Mouse (Mus musculus) forelimb bud, embryonic 11.5 days (tissue): Measurements from ENCODE around the gene Cir1.
A peak's percentile ranks its signal among the peaks of the same experiment; 100 is the strongest.

Experiments used
- DNase-seq: peaks from one replicate; pipeline ENCODE4 v3.0.0-alpha.2; 2012; ENCODE audit warnings: low read depth, low spot score

The Cir1 gene

DNA sequence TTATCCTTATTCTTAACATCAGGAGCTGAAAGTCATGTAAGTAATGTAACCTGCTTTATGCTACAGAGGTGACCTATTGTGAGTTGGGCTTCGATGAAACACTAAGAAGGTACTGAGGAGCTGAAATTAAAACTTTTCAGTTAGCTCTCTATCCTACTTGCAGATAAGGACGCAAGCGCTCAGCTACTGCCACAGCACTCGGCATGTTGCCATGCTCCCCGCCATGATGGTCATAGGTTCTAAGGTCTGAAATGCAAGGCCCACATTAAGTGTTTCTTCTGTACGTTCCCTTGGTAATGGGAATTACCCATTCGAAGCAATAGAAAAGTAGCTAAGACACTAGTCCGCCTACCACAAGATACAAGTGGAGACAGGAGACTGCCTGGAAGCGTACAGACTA lies 9.8 kb downstream of the Cir1 start:
- no peak for DNase-seq

DNA sequence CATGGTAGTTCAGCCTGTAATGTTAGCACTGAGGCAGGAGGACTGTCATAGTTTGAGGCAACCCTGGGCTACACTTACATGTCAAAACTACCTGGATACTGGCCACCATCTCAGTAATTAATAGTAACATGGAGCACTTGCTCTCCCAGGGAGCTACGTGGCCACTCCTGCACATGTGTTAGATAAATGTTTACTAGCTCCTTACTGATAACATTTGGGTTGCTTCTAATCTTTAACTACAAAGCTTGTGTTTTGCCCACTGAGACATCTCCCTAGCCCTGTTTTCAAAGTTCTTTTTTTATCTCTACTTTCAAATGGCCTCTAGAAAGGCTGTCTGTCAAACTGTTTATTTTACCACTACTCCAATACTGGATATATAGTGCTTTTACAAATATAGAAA lies 10.5 kb downstream of the Cir1 start:
- no peak for DNase-seq

DNA sequence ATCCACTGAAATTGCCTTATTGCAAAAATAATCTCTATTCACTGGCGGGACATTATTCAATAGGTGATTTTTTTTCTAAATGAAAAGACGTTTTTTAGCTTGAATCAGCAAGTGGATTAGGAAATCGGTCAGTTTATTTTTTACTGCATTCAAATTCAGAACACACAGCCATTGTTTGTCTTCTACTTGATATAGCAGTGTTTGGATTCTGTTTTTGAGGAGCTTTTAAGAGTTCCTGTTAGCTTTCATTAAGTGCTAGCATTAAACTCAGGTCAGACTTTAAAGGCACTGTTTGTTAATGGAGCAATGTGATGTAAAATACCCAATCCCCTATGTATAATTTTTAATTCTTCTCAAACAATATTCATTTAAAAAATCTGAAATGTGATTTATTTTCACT lies 13.7 kb downstream of the Cir1 start:
- no peak for DNase-seq

DNA sequence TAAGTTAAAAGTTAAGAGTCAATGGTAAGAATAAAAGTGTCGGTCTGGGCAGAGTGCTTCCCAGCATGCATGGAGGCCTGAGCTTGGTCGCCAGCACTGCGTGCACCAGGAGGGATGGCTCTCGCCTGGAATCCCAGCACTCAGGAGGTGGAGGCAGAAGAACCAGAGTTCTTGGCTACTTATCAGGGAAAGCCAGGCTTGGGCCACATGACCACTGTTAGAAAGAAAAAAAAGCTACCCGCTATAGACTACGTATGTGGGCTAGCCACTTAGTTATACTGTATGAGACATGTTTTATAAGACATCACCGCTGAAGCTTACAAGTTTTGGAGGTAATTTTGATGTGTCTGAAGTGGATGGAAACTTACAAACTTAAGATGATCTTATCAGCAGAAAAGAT lies 14.3 kb downstream of the Cir1 start:
- DNase-seq = no peak

DNA sequence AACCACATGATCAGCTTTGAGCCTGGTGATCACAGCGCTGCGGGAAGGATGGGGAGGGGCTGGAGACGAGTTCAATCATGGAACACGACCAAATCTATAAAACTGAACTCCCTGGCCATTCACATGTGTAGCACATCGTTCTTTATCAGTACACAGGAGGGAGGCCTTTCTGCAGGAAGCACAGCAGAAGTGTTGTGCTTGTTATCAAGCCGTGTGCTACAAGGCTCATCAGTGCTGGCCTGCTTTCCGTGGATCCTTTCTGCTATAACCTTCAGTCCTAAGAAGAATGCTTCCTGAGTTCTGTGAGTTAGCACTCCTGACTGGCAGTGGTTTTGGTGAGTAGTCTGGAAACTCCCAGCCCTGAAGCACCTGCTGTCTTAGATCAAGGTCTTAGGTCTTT lies 17.5 kb downstream of the Cir1 start:
- no peak for DNase-seq

DNA sequence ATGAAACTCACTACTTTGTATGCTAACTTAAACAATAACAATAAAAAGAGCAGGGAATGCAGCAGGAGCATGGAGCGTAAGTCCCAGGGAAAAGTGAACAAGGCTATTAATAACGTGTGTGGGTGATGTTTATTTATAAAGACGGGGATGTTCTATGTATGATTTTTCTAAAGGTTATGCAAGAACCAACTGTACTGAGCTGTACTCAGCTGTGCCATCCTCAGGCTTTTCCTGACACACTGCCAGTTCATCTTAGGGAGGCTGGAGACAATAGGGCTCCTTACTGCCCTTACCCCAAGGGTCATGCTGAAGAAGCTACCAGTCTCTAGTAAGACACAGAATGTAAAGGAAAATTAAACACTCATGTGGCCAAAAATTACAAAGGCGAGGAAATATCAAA lies 21.4 kb downstream of the Cir1 start:
- DNase-seq = no peak

DNA sequence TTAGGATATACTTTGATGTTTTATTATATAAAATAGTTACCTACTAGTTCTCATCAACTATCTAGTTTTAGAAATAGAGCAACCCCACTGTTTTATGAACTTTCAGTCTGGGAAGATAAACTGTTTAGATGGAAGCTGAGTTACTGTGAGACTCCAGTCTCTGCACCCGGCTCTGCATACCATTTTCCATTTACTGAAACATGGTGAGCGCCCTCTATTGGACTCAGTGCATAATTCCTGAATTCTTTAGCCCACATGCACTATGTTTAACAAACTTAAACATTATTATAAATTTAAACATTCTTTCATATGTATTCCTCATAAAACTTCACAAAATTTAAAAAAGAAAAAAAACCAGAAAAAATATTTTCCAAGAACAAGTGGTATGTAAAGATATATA lies 26.9 kb downstream of the Cir1 start:
- DNase-seq = no peak

DNA sequence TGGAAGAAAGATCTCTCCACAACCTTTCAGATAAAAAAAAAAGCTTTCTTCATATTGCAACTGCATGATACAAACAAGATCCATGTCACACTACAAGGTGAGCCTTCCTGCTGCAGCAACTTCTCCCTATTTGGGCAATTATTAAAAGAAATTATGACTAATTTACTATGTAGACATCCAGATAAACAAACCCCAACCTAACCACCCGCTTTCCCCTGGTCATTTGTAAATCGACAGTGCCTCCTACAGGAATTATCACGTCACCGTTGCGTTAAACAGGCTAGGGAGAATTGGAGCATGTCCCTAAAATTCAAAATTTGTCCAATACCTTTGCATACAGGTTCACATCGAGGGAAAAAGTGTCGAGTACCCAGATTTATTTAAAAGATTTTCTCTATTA lies 30.8 kb downstream of the Cir1 start:
- no peak for DNase-seq

DNA sequence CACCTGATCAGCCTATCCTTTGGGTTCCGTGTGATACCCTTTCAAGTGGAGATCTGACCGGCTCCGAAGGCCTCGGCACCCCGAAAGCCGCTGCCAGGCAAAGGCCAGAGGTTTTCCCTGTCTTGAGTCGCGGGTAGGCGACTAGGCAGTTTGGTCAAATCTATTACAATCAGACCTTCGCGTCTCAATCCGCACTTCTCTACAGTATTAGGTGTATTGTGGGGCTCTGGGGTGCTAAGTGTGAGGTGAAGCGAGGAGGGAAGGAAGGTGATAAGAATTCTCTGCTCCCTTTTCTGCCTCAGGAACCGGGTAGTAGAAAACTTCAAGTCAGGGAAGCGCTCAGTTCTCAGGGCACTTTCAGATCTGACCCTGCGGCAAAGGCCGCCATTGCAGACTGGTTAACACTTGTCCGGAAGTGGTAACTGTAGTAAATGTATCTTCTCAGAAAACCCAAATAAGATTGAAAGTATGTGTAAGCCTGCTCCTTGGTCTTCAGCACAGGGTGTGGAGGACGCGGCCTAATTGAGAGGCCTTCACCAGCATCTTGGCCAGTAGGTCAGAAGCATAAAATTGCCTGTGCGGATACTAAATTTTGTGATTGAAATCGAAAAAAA lies 31.3 kb downstream of the Cir1 start:
- DNase-seq = no peak

DNA sequence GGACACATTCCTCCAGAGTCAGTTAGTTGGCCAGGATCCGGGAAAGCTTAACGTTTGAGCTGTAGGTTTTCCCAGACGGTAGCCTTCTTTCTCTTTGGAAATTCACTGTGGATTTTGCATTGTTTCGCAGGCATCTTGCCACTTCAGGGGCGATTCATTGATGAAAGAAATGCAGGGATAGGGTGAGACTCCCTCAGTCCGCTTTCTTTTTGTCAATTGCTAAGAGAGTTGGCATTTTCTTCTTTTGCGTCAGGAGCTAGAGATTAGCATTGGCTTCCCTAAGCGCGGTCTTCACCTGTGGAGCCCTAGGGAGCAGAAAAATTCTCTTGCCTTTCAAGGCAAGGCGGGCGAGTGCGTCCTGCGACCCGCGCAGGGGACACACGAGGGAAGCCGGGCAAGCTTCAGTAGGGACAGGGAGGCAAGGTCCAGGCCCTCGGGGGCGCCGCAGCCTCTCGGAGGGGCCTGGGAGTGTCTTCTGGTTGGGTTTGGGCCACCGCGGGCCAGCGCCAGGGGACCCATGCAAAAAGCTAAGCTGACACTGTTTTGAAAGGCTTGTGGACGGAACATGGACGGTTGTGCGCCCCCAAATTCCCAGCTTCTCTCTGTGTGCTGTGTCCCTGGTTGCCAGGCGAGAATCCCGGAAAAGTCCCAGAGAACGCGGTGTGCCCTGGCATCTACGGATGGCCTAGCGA lies 32.0 kb downstream of the Cir1 start:
- DNase-seq = no peak

DNA sequence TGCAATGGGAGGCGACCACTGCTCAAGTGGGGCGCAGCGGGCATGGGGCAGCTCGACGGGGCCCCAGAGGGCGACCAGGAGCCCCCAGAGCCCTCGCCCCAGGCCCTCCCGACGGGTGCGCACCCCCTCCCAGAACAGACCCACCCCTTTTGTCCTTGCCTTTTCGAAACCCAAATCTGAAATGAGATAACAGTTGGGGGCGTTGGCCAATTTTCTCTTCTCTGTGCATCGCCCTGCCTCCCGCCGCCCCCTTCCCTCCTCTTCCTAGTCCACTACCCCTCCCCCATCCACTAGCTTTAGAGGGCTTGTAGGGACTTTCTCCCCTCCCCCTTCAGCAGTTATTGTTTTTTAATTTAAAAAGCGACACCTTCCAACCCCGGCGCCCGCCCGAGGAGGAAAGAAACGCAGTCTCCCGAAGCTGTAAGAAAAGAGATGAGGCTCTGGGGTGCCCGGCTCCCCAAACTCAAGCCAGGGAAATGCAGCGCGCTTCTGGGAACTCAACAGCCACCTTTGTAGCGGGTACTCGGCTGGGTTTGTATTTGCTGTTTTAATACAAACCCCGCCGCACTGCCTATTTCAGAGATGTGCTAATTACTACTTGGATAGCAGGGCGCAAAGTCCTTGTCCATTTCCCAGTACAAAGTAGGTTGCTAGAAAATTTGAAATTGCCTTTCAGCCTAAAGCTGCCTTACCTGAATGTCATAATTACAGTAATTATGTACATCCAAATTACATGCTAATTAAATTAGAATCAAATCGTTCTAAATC lies 33.0 kb downstream of the Cir1 start:
- no peak for DNase-seq

DNA sequence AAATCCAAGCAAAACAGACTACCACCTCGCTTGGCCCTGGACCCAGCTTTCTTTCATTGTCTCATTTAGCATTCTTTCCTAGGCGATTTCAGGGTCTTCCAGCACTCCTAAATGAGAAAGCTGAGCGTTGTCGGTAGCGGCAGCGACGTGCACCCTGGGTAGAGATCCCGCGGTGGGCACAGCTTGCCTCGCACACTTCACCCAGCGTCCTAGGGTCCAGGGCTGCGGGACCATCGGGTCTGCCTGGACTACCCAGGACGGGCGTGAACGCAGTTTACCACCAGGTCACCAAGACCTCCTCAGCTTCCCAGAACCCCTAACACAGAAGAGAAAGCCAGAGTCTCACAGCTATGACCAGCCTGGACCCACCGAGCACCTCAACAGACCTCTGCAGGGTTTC lies 33.6 kb downstream of the Cir1 start:
- DNase-seq = no peak

DNA sequence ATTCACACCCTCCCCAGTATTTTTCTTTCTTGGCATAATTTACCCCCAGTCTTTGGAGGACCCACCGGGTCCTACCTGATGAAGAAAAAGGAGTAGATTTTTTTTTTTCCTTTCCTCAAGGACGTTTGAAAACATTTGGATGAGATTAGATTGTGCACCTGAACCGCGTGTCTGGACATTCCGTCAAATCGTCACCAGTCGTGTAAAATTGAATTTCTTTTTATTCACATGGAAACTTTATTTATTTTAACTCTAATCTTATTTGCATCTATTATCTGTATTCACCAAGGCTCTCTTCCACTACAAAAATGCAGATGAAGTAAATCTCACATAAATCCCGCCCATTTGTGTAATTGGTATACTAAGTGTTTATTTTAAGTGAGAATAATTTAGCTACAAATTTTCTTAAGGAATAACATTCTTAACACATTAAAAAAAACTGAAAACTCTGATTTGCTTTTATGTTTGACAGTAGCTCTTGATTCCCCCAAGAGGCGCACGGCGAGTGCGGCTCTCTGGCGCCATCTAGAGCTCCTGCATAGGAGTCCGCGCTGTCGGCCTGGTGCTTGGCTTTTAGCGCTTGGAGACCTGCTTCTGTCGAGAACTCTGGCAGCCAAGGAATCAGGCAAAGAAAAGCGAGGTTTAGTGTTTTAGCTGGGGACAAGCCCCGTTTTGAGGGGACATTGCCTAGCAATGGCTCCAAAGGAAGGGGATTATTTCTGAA lies 34.2 kb downstream of the Cir1 start:
- DNase-seq = peak; percentile 95

DNA sequence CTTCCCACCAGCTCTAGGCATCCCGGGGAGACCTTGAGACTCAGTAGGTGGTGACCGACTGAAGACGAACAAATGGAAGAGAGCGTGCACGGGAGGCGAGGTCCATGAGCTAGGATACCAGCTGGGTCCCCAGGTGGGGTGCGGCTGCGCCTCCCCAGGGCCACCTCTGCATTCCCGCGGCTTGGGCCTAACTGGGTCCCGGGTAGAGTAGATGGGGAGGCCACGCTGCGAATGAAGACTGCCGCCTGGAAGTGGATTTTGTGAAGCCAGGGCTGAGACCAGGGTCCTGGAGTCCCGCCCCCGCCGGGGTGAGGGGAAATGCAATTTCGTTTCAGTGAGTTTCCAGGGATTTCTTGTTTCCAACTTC lies 34.8 kb downstream of the Cir1 start:
- no peak for DNase-seq

DNA sequence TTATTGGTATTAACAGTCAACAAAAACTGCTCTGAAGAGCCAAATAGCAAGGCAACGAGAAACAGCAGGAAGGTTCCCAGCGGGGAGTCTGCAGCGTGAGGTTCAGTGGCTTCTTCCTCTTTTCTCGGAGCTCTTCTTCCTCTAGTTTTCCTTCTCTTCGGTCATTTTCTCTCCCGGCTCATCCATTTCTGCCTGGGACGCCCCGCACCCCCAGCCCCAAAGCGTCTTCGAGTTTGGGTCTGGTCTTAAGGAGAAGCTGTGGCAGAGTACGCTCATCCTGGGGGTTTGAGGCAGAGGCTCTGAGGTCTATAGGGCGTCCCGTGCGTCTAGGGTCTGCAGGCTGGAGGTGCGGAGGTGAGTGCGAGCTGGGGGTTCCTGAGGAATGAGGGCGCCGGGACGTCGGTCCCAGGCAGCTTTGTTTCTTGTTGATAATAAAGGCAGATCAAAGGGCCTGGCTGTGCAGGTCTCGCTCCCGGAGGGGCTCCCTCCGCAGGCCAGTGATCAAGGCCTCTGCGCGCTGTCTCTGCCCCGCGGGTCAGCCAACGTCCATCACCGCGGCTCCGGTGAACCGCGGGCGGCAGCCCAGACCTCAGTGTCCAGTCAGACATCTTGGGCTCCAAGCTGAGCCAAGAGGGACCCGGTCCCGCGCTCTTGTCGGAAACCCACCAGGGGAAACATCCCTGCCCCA lies 35.3 kb downstream of the Cir1 start:
- DNase-seq = no peak

DNA sequence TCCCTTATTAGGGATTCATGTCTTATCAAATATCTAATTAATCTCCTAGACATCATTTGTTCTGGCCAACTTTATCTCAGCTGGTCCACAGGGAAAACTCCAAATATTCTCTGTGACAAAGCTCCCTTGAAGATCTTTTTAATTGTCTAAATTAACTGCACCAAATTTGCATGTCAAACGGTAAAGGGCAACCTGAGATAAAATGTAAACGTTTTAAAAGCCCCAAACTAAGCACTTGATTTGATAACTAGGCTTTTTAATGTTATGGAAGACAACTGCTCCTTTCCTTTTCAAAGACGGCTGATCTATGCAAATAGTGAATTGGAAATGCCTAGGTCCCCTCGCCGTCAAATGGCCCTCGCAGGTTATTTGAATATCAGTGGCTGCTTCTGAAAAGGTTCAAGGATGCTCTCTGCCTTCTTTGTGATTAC lies 36.3 kb downstream of the Cir1 start:
- no peak for DNase-seq

DNA sequence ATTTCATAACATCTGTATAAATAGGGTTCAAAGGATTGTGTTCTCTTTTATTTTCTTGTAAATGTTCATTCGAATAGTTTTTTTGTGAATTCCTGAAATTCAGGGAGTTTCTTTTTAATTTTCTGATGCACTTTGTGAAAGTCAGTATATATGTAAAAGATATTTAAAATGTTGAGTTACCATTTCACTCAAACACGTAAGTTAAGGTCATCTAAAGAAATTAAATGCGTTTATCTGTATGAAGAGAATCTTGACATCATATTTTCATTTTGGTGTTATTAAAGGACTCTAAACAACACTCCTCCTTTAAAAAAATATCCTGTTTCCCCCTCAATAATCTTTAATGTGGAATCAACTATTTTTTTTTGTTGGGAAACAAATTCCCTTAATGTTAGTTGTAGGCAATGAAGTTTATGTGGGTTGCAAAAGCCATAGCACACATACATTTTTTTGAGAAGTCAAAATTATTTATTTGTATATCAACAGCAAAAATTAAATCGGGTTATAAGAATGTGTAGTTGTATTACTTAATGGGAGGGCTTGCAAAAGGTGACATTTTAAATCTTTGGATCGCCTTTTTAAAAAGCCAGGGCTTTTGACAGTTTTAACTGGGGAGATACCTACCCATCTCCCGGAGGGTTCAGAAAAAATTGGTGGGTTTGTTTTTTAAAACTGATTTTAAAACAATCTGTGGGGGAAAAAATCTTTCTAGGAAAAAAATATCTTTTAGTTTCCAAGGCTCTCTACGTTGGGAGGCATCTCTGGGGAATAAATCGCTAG lies 37.0 kb downstream of the Cir1 start:
- no peak for DNase-seq

DNA sequence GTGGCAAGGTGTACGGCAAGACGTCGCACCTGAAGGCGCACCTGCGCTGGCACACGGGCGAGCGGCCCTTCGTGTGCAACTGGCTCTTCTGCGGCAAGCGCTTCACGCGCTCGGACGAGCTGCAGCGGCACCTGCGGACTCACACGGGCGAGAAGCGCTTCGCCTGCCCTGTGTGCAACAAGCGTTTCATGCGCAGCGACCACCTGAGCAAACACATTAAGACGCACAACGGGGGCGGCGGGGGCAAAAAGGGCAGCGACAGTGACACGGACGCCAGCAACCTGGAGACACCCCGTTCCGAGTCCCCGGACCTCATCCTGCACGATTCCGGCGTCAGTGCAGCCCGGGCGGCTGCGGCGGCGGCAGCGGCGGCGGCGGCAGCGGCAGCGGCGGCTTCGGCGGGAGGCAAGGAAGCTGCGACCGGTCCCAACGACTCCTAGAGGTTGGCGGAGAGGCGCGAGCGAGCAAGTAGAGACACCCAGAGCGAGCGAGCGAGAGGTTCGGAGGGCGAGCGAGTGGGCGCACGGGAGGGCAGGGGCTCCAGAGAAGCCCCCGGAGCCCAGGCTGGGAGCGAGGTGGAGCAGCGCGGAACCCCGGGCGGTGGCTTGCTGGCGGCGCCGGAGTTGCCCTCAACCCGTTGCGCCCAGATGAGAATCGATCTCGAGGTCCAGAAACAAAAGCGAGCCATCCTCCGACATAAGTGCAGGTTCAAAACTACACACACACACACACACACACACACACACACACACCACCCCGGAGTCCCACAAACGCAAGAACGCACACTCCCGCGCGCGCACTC lies 38.2 kb downstream of the Cir1 start:
- DNase-seq = no peak

DNA sequence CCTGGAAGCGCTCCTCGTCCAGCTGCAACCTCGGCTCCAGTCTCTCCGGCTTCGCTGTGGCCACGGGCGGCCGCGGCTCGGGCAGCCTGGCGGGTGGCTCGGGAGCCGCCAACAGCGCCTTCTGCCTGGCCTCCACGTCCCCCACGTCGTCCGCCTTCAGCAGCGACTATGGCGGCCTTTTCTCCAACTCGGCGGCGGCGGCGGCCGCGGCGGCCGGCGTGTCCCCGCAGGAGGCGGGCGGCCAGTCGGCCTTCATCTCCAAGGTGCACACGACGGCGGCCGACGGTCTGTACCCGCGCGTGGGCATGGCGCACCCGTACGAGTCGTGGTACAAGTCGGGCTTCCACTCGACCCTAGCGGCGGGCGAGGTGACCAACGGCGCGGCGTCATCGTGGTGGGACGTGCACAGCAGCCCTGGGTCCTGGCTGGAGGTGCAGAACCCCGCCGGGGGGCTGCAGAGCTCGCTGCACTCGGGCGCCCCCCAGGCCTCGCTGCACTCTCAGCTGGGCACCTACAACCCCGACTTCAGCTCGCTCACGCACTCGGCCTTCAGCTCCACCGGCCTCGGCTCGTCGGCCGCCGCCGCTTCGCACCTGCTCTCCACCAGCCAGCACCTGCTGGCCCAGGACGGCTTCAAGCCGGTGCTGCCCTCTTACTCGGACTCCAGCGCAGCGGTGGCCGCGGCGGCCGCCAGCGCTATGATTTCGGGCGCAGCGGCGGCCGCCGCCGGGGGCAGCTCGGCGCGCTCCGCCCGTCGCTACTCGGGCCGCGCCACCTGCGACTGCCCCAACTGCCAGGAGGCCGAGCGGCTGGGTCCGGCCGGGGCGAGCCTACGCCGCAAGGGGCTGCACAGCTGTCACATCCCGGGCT lies 39.0 kb downstream of the Cir1 start:
- no peak for DNase-seq
